In genomic region chr8:84184085-84185043, GRCm38 (mm10) we compare ENCODE assay signal across 8 mouse cellular contexts. TPM values are rescaled to one million over a fixed set of nuclear protein-coding genes. Genes with fewer than 3 reads are reported as not detected.
A peak's percentile ranks its signal among the peaks of the same experiment; 100 is the strongest.
DNase-seq lines count a peak whose midpoint lies in the region; ATAC-seq and TF ChIP-seq lines count a peak whose summit lies in the region.

No protein-coding gene starts in this region.

- no peak for TF ChIP-seq POLR2A in lung, adult 2 months (IDR thresholded peaks at IDR 0.05; ENCODE audit: borderline replicate concordance, extremely low read depth, low read depth, low read length)

- H3K36me3 ChIP-seq in embryonic facial prominence, embryonic 12.5 days: no peaks in the 10 kb centered on the region

- DNase-seq in lung, adult 2 months: no peak
- DNase-seq in lung, postnatal 14 days: no peak
- peak; percentile 49 for DNase-seq in induced T-regulatory cell, adult 2 months (ENCODE audit: low read depth)
- DNase-seq in naive thymus-derived CD4-positive, alpha-beta T cell, adult 2 months (ENCODE audit: low read depth): peak; percentile 40
- DNase-seq in layer of hippocampus, postnatal 14 days (ENCODE audit: low spot score in 2 of 2): no peak
- DNase-seq in urinary bladder, adult 18-20 months (ENCODE audit: low spot score in 2 of 2): no peak
- DNase-seq in spleen, adult 18-20 months: no peak

- no peak; the same call in 1 of the 2 replicates for ATAC-seq in embryonic facial prominence, embryonic 12.5 days (ENCODE audit: insufficient number of reproducible peaks, insufficient read depth, low FRiP score, low TSS enrichment)

- WGBS in lung, adult 2 months: 21% methylated on average over 21 of the region's 21 CpGs
- WGBS in embryonic facial prominence, embryonic 12.5 days: 17% methylated on average over 21 of the region's 21 CpGs

- no peaks in the 10 kb centered on the region for H3K27me3 ChIP-seq in embryonic facial prominence, embryonic 12.5 days

- H3K9me3 ChIP-seq in embryonic facial prominence, embryonic 12.5 days: no peaks in the 10 kb centered on the region

- TF ChIP-seq CTCF in lung, adult 2 months (IDR thresholded peaks at IDR 0.05; ENCODE audit: insufficient read depth, low read length): no peak

- H3K27ac ChIP-seq in embryonic facial prominence, embryonic 12.5 days: peak overlapping the region; percentile 94

- H3K4me2 ChIP-seq in embryonic facial prominence, embryonic 12.5 days (replicated peaks): peak overlapping the region; percentile 64

- H3K9ac ChIP-seq in embryonic facial prominence, embryonic 12.5 days: peak overlapping the region; percentile 98

- peak overlapping the region; percentile 81 for H3K4me3 ChIP-seq in lung, adult 2 months (replicated peaks; ENCODE audit: extremely low read depth, low read depth, low read length)
- peak overlapping the region; percentile 81 for H3K4me3 ChIP-seq in embryonic facial prominence, embryonic 12.5 days

- peaks cover 17% of the 10 kb centered on the region for H3K4me1 ChIP-seq in lung, adult 2 months (ENCODE audit: control insufficient read depth, insufficient read depth, low read length)
- H3K4me1 ChIP-seq in embryonic facial prominence, embryonic 12.5 days: peaks cover 44% of the 10 kb centered on the region

RNA-seq across cellular contexts. Expression of gene Nanos3, which starts 0.7 kb away (rescaled TPM):
- polyA plus RNA-seq in lung, adult 2 months (2012; rRNA removed): 0.18 and 0.54 TPM in 2 replicates
- polyA plus RNA-seq in embryonic facial prominence, embryonic 12.5 days (2016; fragmentation: Nextera tagmentation; extraction: Ambion mirVana): 5.4 and 7.2 TPM in 2 replicates
- total RNA-seq in layer of hippocampus, postnatal 14 days (2021): 1 to 10 TPM; 3.8 to 4.4 TPM

RNA-seq across cellular contexts. Expression of gene 4930432K21Rik, which starts 36.5 kb away (rescaled TPM):
- polyA plus RNA-seq in lung, adult 2 months (2012; rRNA removed): 1.0 and 1.1 TPM in 2 replicates
- 2.0 and 2.4 TPM in 2 replicates for polyA plus RNA-seq in embryonic facial prominence, embryonic 12.5 days (2016; fragmentation: Nextera tagmentation; extraction: Ambion mirVana)
- total RNA-seq in layer of hippocampus, postnatal 14 days (2021): 1 to 10 TPM; 1.1 TPM

RNA-seq across cellular contexts. Expression of gene Cc2d1a, which starts 36.6 kb away (rescaled TPM):
- polyA plus RNA-seq in lung, adult 2 months (2012; rRNA removed): 25.9 and 27.7 TPM in 2 replicates
- 27.5 and 29.2 TPM in 2 replicates for polyA plus RNA-seq in embryonic facial prominence, embryonic 12.5 days (2016; fragmentation: Nextera tagmentation; extraction: Ambion mirVana)
- 10 to 100 TPM; 46.9 to 53.9 TPM for total RNA-seq in layer of hippocampus, postnatal 14 days (2021)

RNA-seq across cellular contexts. Expression of gene Zswim4, which starts 52.5 kb away (rescaled TPM):
- polyA plus RNA-seq in lung, adult 2 months (2012; rRNA removed): 21.2 and 24.0 TPM in 2 replicates
- 32.4 and 32.9 TPM in 2 replicates for polyA plus RNA-seq in embryonic facial prominence, embryonic 12.5 days (2016; fragmentation: Nextera tagmentation; extraction: Ambion mirVana)
- total RNA-seq in layer of hippocampus, postnatal 14 days (2021): 10 to 100 TPM; 17.2 to 18.8 TPM

RNA-seq across cellular contexts. Expression of gene Podnl1, which starts 58.6 kb away (rescaled TPM):
- polyA plus RNA-seq in lung, adult 2 months (2012; rRNA removed): 1.8 and 2.4 TPM in 2 replicates
- 0.31 and 0.43 TPM in 2 replicates for polyA plus RNA-seq in embryonic facial prominence, embryonic 12.5 days (2016; fragmentation: Nextera tagmentation; extraction: Ambion mirVana)
- not detected for total RNA-seq in layer of hippocampus, postnatal 14 days (2021)

Comparison
In these comparisons a context has a peak if more than half of its experiments do, and no peak if none do; other contexts are left out.
1. DNase-seq: peak in induced T-regulatory cell, adult 2 months (single experiment) and naive thymus-derived CD4-positive, alpha-beta T cell, adult 2 months (single experiment); none in lung, adult 2 months (single experiment), lung, postnatal 14 days (single experiment), layer of hippocampus, postnatal 14 days (0 of 2), urinary bladder, adult 18-20 months (0 of 2) and spleen, adult 18-20 months (0 of 2).